Mouse (Mus musculus): Measurements from ENCODE around the gene Ssc4d. TPM values are rescaled to one million over a fixed set of nuclear protein-coding genes. Genes with fewer than 3 reads are reported as not detected.
A peak's percentile ranks its signal among the peaks of the same experiment; 100 is the strongest.

The Ssc4d gene
- total and polyA plus RNA-seq, 2 experiments from 2014 or later, result 4.0 to 7.0 TPM

DNA sequence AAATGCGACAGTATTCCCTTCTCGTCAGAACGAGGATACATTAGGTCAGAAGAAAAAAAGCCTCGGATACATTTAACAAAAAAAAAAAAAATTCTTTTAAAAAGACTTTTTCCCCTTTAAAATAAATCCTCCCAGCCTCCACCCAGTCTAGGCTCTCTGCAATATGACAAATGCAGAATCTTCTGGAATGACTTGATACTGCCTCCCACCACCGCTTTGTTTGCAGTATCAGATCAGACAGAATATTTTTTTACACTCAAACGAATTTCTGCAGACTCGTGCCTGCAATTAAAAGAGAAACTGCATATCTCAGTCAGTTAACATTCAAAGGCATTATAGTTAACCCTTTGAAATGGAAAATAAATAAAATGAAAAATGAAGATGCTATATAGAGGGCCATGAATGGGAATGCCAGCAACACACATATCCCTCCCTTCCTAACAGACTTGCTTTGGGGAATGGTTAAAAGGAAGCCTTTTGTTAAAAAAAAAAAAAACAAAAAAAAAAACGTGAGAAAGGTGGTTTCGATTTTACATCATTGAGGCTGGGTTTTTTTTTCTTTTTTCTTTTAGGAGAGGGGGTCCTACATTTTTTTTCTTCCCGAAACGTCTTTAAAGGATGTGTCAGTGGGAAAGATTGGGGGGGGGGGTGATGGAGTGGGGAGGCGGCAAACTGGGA is 41.0 kb downstream of the Ssc4d start:
- Histone ChIP-seq H3K4me3 (ENCODE audit: low read depth, low read length) (peak overlapping the region; percentile 98), H3K9ac (peak overlapping the region; percentile 99), H3K9me3 (ENCODE audit: low read length) (no peaks in the 10 kb centered on the region), H3K4me2 (ENCODE audit: low read depth) (peak overlapping the region; percentile 52), H3K27me3 (ENCODE audit: insufficient read depth, low read length) (no peaks in the 10 kb centered on the region), H3K4me1 (ENCODE audit: insufficient read depth) (peaks cover 13% of the 10 kb centered on the region), H3K36me3 (ENCODE audit: insufficient read depth) (peaks cover 25% of the 10 kb centered on the region), H3K27ac (ENCODE audit: low read depth, low read length) (peak overlapping the region; percentile 99)
- peak; percentile 57 for DNase-seq
- ATAC-seq, result no peak
- TF ChIP-seq CTCF (IDR thresholded peaks at IDR 0.05; ENCODE audit: low read depth), result no peak
- 5% methylated on average over 12 of the region's 12 CpGs for WGBS

DNA sequence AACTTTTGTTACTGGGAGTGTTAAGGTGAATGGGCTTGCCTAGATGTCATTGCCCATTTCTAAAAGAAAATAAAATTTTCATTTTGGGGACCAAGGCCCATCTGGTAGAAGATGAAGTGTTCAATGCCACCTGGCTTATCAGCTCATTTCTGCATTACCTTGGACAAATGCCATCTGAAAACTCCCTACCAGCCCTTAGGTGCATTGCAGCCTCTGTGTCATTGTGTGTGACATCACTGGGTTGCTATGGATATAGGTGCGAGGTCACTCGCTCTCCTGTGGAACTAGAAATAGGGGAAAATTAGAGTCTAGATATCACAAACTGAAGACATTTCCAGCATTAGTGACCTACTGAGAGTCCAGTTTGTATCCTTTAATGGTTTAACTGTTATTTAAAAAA is 42.0 kb downstream of the Ssc4d start:
- no peaks in the 10 kb centered on the region for H3K27me3 ChIP-seq (ENCODE audit: insufficient read depth, low read length)
- ATAC-seq, result no peak
- H3K27ac ChIP-seq (ENCODE audit: low read depth, low read length), result no peak overlapping the region
- no peak for TF ChIP-seq CTCF (IDR thresholded peaks at IDR 0.05; ENCODE audit: low read depth)
- peak overlapping the region; percentile 99 for H3K9ac ChIP-seq
- DNase-seq, result peak; percentile 32
- H3K4me3 ChIP-seq (ENCODE audit: low read depth, low read length), result peak overlapping the region; percentile 98
- H3K9me3 ChIP-seq (ENCODE audit: low read length), result no peaks in the 10 kb centered on the region
- peak overlapping the region; percentile 52 for H3K4me2 ChIP-seq (ENCODE audit: low read depth)
- peaks cover 25% of the 10 kb centered on the region for H3K36me3 ChIP-seq (ENCODE audit: insufficient read depth)
- WGBS, result 47% methylated on average over 2 of the region's 2 CpGs
- H3K4me1 ChIP-seq (ENCODE audit: insufficient read depth), result peaks cover 13% of the 10 kb centered on the region

DNA sequence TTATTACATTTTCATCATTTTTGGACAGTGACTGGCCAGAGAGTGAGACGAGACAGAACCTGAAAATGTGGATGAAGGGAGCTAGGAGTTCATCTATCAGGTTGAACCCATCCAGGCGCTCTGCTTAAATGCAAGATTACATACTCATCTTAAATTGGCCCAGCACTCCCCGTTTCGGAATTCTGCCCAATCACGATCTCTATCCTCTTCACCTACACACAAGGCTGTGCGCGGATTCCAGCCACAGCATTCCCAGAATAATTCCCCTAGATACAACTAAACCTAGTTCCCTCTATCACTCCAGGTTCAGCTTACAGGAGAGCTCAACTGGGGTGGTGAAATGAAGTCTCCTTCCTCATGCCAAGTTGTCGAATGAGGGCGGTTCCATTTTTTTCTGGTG is 42.8 kb downstream of the Ssc4d start:
- WGBS, result 88% methylated on average over 9 of the region's 9 CpGs
- no peak for ATAC-seq
- Histone ChIP-seq H3K9me3 (ENCODE audit: low read length) (no peaks in the 10 kb centered on the region), H3K36me3 (ENCODE audit: insufficient read depth) (peaks cover 26% of the 10 kb centered on the region), H3K4me1 (ENCODE audit: insufficient read depth) (peaks cover 13% of the 10 kb centered on the region), H3K4me2 (ENCODE audit: low read depth) (peak overlapping the region; percentile 52), H3K27ac (ENCODE audit: low read depth, low read length) (no peak overlapping the region), H3K27me3 (ENCODE audit: insufficient read depth, low read length) (no peaks in the 10 kb centered on the region), H3K4me3 (ENCODE audit: low read depth, low read length) (peak overlapping the region; percentile 9; the same call in 1 of the 2 replicates), H3K9ac (0 out of 2 replicates have a peak overlapping the region, but pooled peaks have one; percentile 99)
- DNase-seq, result no peak
- TF ChIP-seq CTCF (IDR thresholded peaks at IDR 0.05; ENCODE audit: low read depth), result no peak

GRCm38 (mm10) chr5:135929685-135930424 is 44.5 kb downstream of the Ssc4d start:
- 73% methylated on average over 6 of the region's 6 CpGs for WGBS
- Histone ChIP-seq H3K4me1 (ENCODE audit: insufficient read depth) (peaks cover 13% of the 10 kb centered on the region), H3K4me2 (ENCODE audit: low read depth) (no peak overlapping the region), H3K36me3 (ENCODE audit: insufficient read depth) (peaks cover 36% of the 10 kb centered on the region), H3K9ac (no peak overlapping the region), H3K27me3 (ENCODE audit: insufficient read depth, low read length) (no peaks in the 10 kb centered on the region), H3K4me3 (ENCODE audit: low read depth, low read length) (no peak overlapping the region), H3K9me3 (ENCODE audit: low read length) (no peaks in the 10 kb centered on the region), H3K27ac (ENCODE audit: low read depth, low read length) (no peak overlapping the region)
- no peak for ATAC-seq
- no peak for TF ChIP-seq CTCF (IDR thresholded peaks at IDR 0.05; ENCODE audit: low read depth)
- no peak for DNase-seq

DNA sequence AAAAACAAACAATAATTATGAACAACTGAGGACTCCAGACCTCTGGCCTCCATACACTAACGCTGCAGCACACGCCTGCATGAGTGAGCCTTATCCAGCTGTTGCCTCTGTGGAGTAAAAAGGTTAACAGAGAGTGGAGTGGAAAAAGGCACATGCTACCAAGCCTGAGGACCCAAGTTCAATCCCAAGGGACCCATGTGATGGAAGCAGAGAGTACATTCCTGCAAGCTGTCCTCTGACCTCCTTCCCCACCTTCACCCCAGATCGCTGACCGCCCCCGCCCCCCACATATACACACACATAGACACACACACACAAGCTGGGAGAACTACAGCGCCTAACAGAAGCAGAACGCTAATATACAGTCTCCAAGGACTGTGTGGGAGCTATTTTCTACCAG is 50.4 kb downstream of the Ssc4d start:
- no peak for TF ChIP-seq CTCF (IDR thresholded peaks at IDR 0.05; ENCODE audit: low read depth)
- Histone ChIP-seq H3K27ac (ENCODE audit: low read depth, low read length) (no peak overlapping the region), H3K9ac (no peak overlapping the region), H3K36me3 (ENCODE audit: insufficient read depth) (peaks cover 37% of the 10 kb centered on the region), H3K4me3 (ENCODE audit: low read depth, low read length) (no peak overlapping the region), H3K27me3 (ENCODE audit: insufficient read depth, low read length) (no peaks in the 10 kb centered on the region), H3K9me3 (ENCODE audit: low read length) (no peaks in the 10 kb centered on the region), H3K4me1 (ENCODE audit: insufficient read depth) (0 out of 2 replicates have a peak, but pooled peaks cover 4% of the 10 kb centered on the region), H3K4me2 (ENCODE audit: low read depth) (no peak overlapping the region)
- DNase-seq (no peak), ATAC-seq (no peak)
- 91% methylated on average over 7 of the region's 7 CpGs for WGBS

DNA sequence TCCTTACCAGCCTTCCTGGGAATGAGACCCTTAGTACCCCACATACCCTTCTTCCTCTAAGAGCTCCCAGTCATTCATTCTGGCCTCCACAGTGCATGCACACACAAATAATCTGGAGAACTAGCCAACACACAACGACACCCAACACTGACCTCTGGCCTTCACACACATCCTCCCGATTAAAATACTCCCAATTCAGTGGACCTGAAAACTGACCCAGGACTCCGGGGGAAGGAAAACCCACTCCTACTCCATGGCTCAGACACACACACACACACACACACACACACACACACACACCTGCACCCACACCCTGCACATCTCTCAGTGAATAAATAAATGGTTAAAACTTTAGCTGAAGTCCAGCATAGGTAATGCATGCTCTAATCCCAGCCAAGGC is 54.4 kb downstream of the Ssc4d start:
- H3K27me3 ChIP-seq (ENCODE audit: insufficient read depth, low read length), result no peaks in the 10 kb centered on the region
- ATAC-seq, result no peak
- no peak overlapping the region for H3K9ac ChIP-seq
- H3K36me3 ChIP-seq (ENCODE audit: insufficient read depth), result peaks cover 48% of the 10 kb centered on the region
- no peaks in the 10 kb centered on the region for H3K9me3 ChIP-seq (ENCODE audit: low read length)
- H3K4me1 ChIP-seq (ENCODE audit: insufficient read depth), result no peaks in the 10 kb centered on the region
- no peak for TF ChIP-seq CTCF (IDR thresholded peaks at IDR 0.05; ENCODE audit: low read depth)
- H3K4me3 ChIP-seq (ENCODE audit: low read depth, low read length), result no peak overlapping the region
- no peak overlapping the region for H3K27ac ChIP-seq (ENCODE audit: low read depth, low read length)
- DNase-seq, result no peak
- 93% methylated on average over 3 of the region's 3 CpGs for WGBS
- no peak overlapping the region for H3K4me2 ChIP-seq (ENCODE audit: low read depth)

- Histone ChIP-seq H3K4me1 (ENCODE audit: insufficient read depth) (no peaks in the 10 kb centered on the region), H3K9ac (no peak overlapping the region), H3K9me3 (ENCODE audit: low read length) (no peaks in the 10 kb centered on the region), H3K4me3 (ENCODE audit: low read depth, low read length) (no peak overlapping the region), H3K27ac (ENCODE audit: low read depth, low read length) (no peak overlapping the region), H3K27me3 (ENCODE audit: insufficient read depth, low read length) (no peaks in the 10 kb centered on the region), H3K4me2 (ENCODE audit: low read depth) (no peak overlapping the region), H3K36me3 (ENCODE audit: insufficient read depth) (peaks cover 43% of the 10 kb centered on the region)
- DNase-seq (no peak), ATAC-seq (no peak)
- WGBS, result 97% methylated on average over 5 of the region's 5 CpGs
- TF ChIP-seq CTCF (IDR thresholded peaks at IDR 0.05; ENCODE audit: low read depth), result peak; percentile 20; the same call in 1 of the 2 replicates
Measured at GRCm38 (mm10) chr5:135918593-135918992, 55.7 kb downstream of the Ssc4d start.
